Mouse (Mus musculus) limb, embryonic 15.5 days (tissue): ENCODE measurements around the gene Tmem8b. TPM values are rescaled to one million over a fixed set of nuclear protein-coding genes. Genes with fewer than 3 reads are reported as not detected.

Source experiments
- ATAC-seq: fragments of 200-750 bp; cut with Nextera tagmentation; 2 replicates; pipeline ENCODE4 v1.8.0; 2017; ENCODE audit warnings: low read depth, moderate TSS enrichment; ENCODE audit not compliant: insufficient number of reproducible peaks, low FRiP score, low TSS enrichment
- H3K27ac ChIP-seq: fragments of 300-500 bp; sonication (generic); 2 replicates; pipeline ENCODE4 v1.5.1; 2015; ENCODE audit warnings: moderate library complexity, mild to moderate bottlenecking, inconsistent platforms
- H3K27me3 ChIP-seq: fragments of 300-500 bp; sonication (generic); 2 replicates; pipeline ENCODE4 v1.6.1; 2015; ENCODE audit warnings: inconsistent platforms
- H3K36me3 ChIP-seq: fragments of 300-500 bp; sonication (generic); 2 replicates; pipeline ENCODE4 v1.6.1; 2015; ENCODE audit warnings: inconsistent platforms
- H3K4me1 ChIP-seq: fragments of 300-500 bp; sonication (generic); 2 replicates; pipeline ENCODE4 v1.6.1; 2015; ENCODE audit warnings: inconsistent platforms
- H3K4me2 ChIP-seq: fragments of 300-500 bp; sonication (generic); 2 replicates; pipeline ENCODE4 v1.6.1; 2015; ENCODE audit warnings: mild to moderate bottlenecking, inconsistent platforms
- H3K4me3 ChIP-seq: fragments of 300-500 bp; sonication (generic); 2 replicates; pipeline ENCODE4 v1.5.1; 2015; ENCODE audit warnings: mild to moderate bottlenecking, inconsistent platforms
- H3K9ac ChIP-seq: fragments of 300-500 bp; sonication (generic); 2 replicates; pipeline ENCODE4 v1.6.1; 2015; ENCODE audit warnings: inconsistent platforms
- H3K9me3 ChIP-seq: fragments of 300-500 bp; sonication (generic); 2 replicates; pipeline ENCODE4 v1.6.1; 2016; ENCODE audit warnings: inconsistent platforms
- WGBS: fragments of 180-500 bp; shearing (Covaris S2); methylation state at CpG from one replicate; pipeline ENCODE4 v1.1.7; 2015; 5-methylcytosine and 5-hydroxymethylcytosine counted together
- microRNA-seq: library from miRNA; unstranded; fragments of <30 nt; microRNA quantifications from one replicate; pipeline ENCODE4, GENCODE M21; 2016
- polyA plus RNA-seq: library from polyadenylated mRNA; unstranded; fragments of >200 nt; fragmentation: Nextera tagmentation; extraction: Ambion mirVana; gene quantifications from 2 replicates; pipeline ENCODE4 v1.2.1, GENCODE M21; 2015

The Tmem8b gene
- polyA plus RNA-seq, 1 experiment from 2014 or later = 5.3 TPM

DNA sequence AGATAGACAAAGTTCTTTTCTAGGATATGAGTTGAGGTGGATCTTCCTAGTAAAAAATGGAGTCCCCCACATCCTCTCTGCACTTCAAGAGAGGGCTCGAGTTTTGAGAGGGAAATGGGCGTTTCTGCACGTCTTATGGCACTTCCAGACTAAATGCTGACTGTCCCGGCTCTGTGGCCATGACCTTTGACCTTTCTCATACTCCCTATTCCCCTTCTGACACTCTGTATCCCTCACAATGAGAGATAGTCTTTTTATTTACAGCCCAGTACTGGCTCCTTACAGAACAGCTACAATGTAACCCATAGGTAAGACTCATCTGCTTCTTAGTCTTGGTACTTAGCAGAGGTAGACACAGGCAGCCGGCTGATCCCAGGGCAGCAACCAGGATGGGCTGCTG lies 72.8 kb downstream of the Tmem8b start:
- Histone ChIP-seq H3K36me3 (no peaks in the 10 kb centered on the region), H3K4me1 (peaks cover 5% of the 10 kb centered on the region; the same call in 1 of the 2 replicates), H3K4me3 (no peak overlapping the region), H3K4me2 (no peak overlapping the region), H3K9me3 (no peaks in the 10 kb centered on the region), H3K9ac (no peak overlapping the region), H3K27me3 (no peaks in the 10 kb centered on the region), H3K27ac (no peak overlapping the region)
- WGBS = 56% methylated on average over 5 of the region's 5 CpGs
- ATAC-seq = no peak

Small RNAs within 50 kb of the gene (microRNA-seq; reads per million reads assigned to microRNA genes)
- 0.61 reads per million for gene Gm25262

Other genes with a start within 250 kb of the Tmem8b start
- gene Fam166b, start 239.8 kb upstream of the Tmem8b start, polyA plus RNA-seq = 0.15 and 0.17 TPM in 2 replicates
- gene Tesk1, start 227.0 kb upstream of the Tmem8b start, polyA plus RNA-seq = 4.8 and 7.7 TPM in 2 replicates
- 4.1 and 4.2 TPM in 2 replicates for gene Cd72, start 214.3 kb upstream of the Tmem8b start, polyA plus RNA-seq
- not detected in 2 replicates for gene Sit1, start 185.2 kb upstream of the Tmem8b start, polyA plus RNA-seq
- 78.9 and 81.9 TPM in 2 replicates for gene Ccdc107, start 176.1 kb upstream of the Tmem8b start, polyA plus RNA-seq
- 35.2 and 37.5 TPM in 2 replicates for gene Arhgef39, start 169.3 kb upstream of the Tmem8b start, polyA plus RNA-seq
- 4.1 and 6.8 TPM in 2 replicates for gene Car9, start 162.0 kb upstream of the Tmem8b start, polyA plus RNA-seq
- 394 and 952 TPM in 2 replicates for gene Tpm2, start 145.2 kb upstream of the Tmem8b start, polyA plus RNA-seq
- gene Creb3, start 106.6 kb upstream of the Tmem8b start, polyA plus RNA-seq = 87.9 and 96.8 TPM in 2 replicates
- gene Tln1, start 106.3 kb upstream of the Tmem8b start, polyA plus RNA-seq = 65.5 and 70.5 TPM in 2 replicates
- gene Rgp1, start 90.3 kb upstream of the Tmem8b start, polyA plus RNA-seq = 27.6 and 31.7 TPM in 2 replicates
- 19.2 and 21.9 TPM in 2 replicates for gene Gba2, start 90.1 kb upstream of the Tmem8b start, polyA plus RNA-seq
- 2.0 and 7.0 TPM in 2 replicates for gene Msmp, start 84.5 kb upstream of the Tmem8b start, polyA plus RNA-seq
- gene Npr2, start 37.0 kb upstream of the Tmem8b start, polyA plus RNA-seq = 16.8 and 22.2 TPM in 2 replicates
- 0.36 and 0.47 TPM in 2 replicates for gene Spag8, start 15.4 kb upstream of the Tmem8b start, polyA plus RNA-seq
- 75.3 and 81.9 TPM in 2 replicates for gene Hint2, start 12.5 kb upstream of the Tmem8b start, polyA plus RNA-seq
- 2.9 TPM in 2 replicates for gene Fam221b, start 174 bp downstream of the Tmem8b start, polyA plus RNA-seq
- not detected in 2 replicates for gene Olfr70, start 31.8 kb downstream of the Tmem8b start, polyA plus RNA-seq
- gene Olfr71, start 41.3 kb downstream of the Tmem8b start, polyA plus RNA-seq = not detected in 2 replicates
- 1.6 and 1.7 TPM in 2 replicates for gene Hrct1, start 58.2 kb downstream of the Tmem8b start, polyA plus RNA-seq
- 0.52 and 0.53 TPM in 2 replicates for gene Spaar, start 61.1 kb downstream of the Tmem8b start, polyA plus RNA-seq
- not detected in 2 replicates for gene Olfr159, start 102.0 kb downstream of the Tmem8b start, polyA plus RNA-seq
- not detected in 2 replicates for gene Olfr156, start 154.9 kb downstream of the Tmem8b start, polyA plus RNA-seq
- gene Olfr157, start 171.2 kb downstream of the Tmem8b start, polyA plus RNA-seq = not detected in 2 replicates
- not detected in 2 replicates for gene Olfr155, start 182.6 kb downstream of the Tmem8b start, polyA plus RNA-seq
- gene Reck, start 206.6 kb downstream of the Tmem8b start, polyA plus RNA-seq = 34.6 and 37.9 TPM in 2 replicates